8 mouse cellular contexts compared by ENCODE assay signal in the genomic region with DNA sequence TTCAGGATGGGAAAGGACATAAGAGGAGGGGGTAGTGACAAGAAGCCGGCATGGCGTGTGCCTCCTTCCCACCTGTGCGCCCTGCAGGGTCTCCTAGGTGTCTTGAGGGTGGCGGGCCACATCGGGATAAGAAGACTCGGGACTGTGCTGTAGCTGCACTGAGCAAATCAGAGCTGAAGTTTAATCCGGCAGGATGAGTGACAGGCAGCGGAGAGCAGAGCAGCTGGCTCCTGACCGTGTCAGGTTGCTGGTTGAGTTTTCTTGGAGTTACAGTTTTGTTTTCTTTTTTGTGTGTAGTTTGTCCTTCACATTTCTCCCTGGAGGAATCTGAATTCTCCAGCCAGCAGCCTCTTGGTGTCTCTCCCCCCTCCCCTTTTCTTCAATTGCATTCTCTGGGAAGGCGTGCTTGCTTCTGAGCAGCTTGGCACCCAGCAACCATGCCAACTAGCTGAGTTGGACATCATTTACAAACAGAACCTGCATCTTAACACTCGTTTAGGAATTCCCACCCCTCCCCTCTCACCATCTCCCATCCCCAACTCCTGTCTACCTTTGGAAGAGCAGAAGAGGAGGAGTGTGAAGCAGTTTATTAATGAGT. TPM values are rescaled to one million over a fixed set of nuclear protein-coding genes. Genes with fewer than 3 reads are reported as not detected.
DNase-seq lines count a peak whose midpoint lies in the region; ATAC-seq and TF ChIP-seq lines count a peak whose summit lies in the region.

No protein-coding gene starts in this region.

- DNase-seq in kidney, adult 2 months = no peak
- no peak for DNase-seq in kidney, adult 18-20 months
- peak; percentile 47 for DNase-seq in adipocyte (ENCODE audit: low spot score)
- DNase-seq in midbrain, embryonic 10.5 days (ENCODE audit: low spot score) = peak; percentile 39
- no peak for DNase-seq in frontal cortex, adult 2 months (ENCODE audit: extremely low spot score in 1 of 2, low spot score in 1 of 2)
- DNase-seq in left cerebral cortex, postnatal 4 days = no peak

- no peaks in the 10 kb centered on the region for H3K27me3 ChIP-seq in kidney, adult 2 months (replicated peaks; ENCODE audit: control insufficient read depth, insufficient read depth, low read length)
- no peaks in the 10 kb centered on the region for H3K27me3 ChIP-seq in forebrain, embryonic 15.5 days
- peaks cover 7% of the 10 kb centered on the region for H3K27me3 ChIP-seq in midbrain, embryonic 10.5 days (ENCODE audit: low read depth, poor library complexity, severe bottlenecking)

- no peaks in the 10 kb centered on the region for H3K9me3 ChIP-seq in forebrain, embryonic 15.5 days
- no peaks in the 10 kb centered on the region for H3K9me3 ChIP-seq in midbrain, embryonic 10.5 days (replicated peaks)

- intact Hi-C loops in left cerebral cortex, postnatal 4 days (cut with DNase I) = loop anchor here (5.0 kb wide), 1 partner anchor 59 kb away; no protein-coding TSS in a partner anchor

- TF ChIP-seq POLR2A in kidney, adult 2 months (IDR thresholded peaks at IDR 0.05; ENCODE audit: low read depth, low read length) = no peak

- peak overlapping the region; percentile 86 for H3K4me2 ChIP-seq in forebrain, embryonic 15.5 days (replicated peaks)

- ATAC-seq in forebrain, embryonic 15.5 days (replicated peaks) = no peak
- no peak for ATAC-seq in inflammation-experienced regulatory T-cells, adult 6 months

- H3K27ac ChIP-seq in kidney, adult 2 months (ENCODE audit: insufficient read depth, low read depth, low read length) = peak overlapping the region; percentile 92; the same call in 1 of the 2 replicates
- H3K27ac ChIP-seq in forebrain, embryonic 15.5 days (replicated peaks) = peak overlapping the region; percentile 100
- peak overlapping the region; percentile 98 for H3K27ac ChIP-seq in midbrain, embryonic 10.5 days (replicated peaks)

- peaks cover 56% of the 10 kb centered on the region for H3K4me1 ChIP-seq in kidney, adult 2 months (ENCODE audit: control insufficient read depth, insufficient read depth, low read length)
- peaks cover 66% of the 10 kb centered on the region for H3K4me1 ChIP-seq in forebrain, embryonic 15.5 days
- peaks cover 76% of the 10 kb centered on the region for H3K4me1 ChIP-seq in midbrain, embryonic 10.5 days

- 4% methylated on average over 11 of the region's 11 CpGs for WGBS in kidney, adult 2 months
- under 1% methylated on average over 11 of the region's 11 CpGs for WGBS in forebrain, embryonic 15.5 days
- 4% methylated on average over 11 of the region's 11 CpGs for WGBS in midbrain, embryonic 10.5 days

- peak overlapping the region; percentile 96 for H3K4me3 ChIP-seq in kidney, adult 2 months (ENCODE audit: insufficient read depth, low read depth, low read length)
- H3K4me3 ChIP-seq in forebrain, embryonic 15.5 days = peak overlapping the region; percentile 94
- H3K4me3 ChIP-seq in midbrain, embryonic 10.5 days = peak overlapping the region; percentile 99

- TF ChIP-seq CTCF in kidney, adult 2 months (conservative IDR thresholded peaks at IDR 0.05; ENCODE audit: insufficient read depth, insufficient read length, low read depth, low read length) = no peak

- H3K36me3 ChIP-seq in kidney, adult 2 months (ENCODE audit: control insufficient read depth, insufficient read depth, low read length) = no peaks in the 10 kb centered on the region
- H3K36me3 ChIP-seq in forebrain, embryonic 15.5 days = no peaks in the 10 kb centered on the region
- no peaks in the 10 kb centered on the region; the same call in none of the 2 replicates for H3K36me3 ChIP-seq in midbrain, embryonic 10.5 days

- peak overlapping the region; percentile 94 for H3K9ac ChIP-seq in forebrain, embryonic 15.5 days (replicated peaks)

RNA-seq across cellular contexts. Expression of gene Ctdsp2, which starts 2.5 kb away (rescaled TPM):
- 118 and 126 TPM in 2 replicates for polyA plus RNA-seq in kidney, adult 2 months (2012; rRNA removed)
- 26.0 and 26.9 TPM in 2 replicates for polyA plus RNA-seq in forebrain, embryonic 15.5 days (2015; fragmentation: Nextera tagmentation; extraction: Ambion mirVana)
- polyA plus RNA-seq in midbrain, embryonic 10.5 days (2016; fragmentation: Nextera tagmentation; extraction: Ambion mirVana) = 36.8 and 39.3 TPM in 2 replicates
- polyA plus RNA-seq in inflammation-experienced regulatory T-cells, adult 6 months (2017; shearing (Covaris generic)) = 10 to 100 TPM; 26.2 to 47.1 (median 38.5) TPM
- 78.3 and 79.7 TPM in 2 replicates for polyA plus RNA-seq in frontal cortex, adult 2 months (2012; rRNA removed)
- 10 to 100 TPM; 57.6 to 61.4 TPM for total RNA-seq in left cerebral cortex, postnatal 4 days (2021)

RNA-seq across cellular contexts. Expression of gene Avil, which starts 19.5 kb away (rescaled TPM):
- 0.14 and 0.19 TPM in 2 replicates for polyA plus RNA-seq in kidney, adult 2 months (2012; rRNA removed)
- polyA plus RNA-seq in forebrain, embryonic 15.5 days (2015; fragmentation: Nextera tagmentation; extraction: Ambion mirVana) = 0.26 and 0.45 TPM in 2 replicates
- polyA plus RNA-seq in midbrain, embryonic 10.5 days (2016; fragmentation: Nextera tagmentation; extraction: Ambion mirVana) = 0.36 and 2.2 TPM in 2 replicates
- under 1 TPM in 2 of 3 experiments, not detected in 1; 0.11 to 0.36 TPM for polyA plus RNA-seq in inflammation-experienced regulatory T-cells, adult 6 months (2017; shearing (Covaris generic))
- 0.14 and 0.25 TPM in 2 replicates for polyA plus RNA-seq in frontal cortex, adult 2 months (2012; rRNA removed)
- under 1 TPM; 0.12 to 0.16 TPM for total RNA-seq in left cerebral cortex, postnatal 4 days (2021)

RNA-seq across cellular contexts. Expression of gene Tsfm, which starts 49.6 kb away (rescaled TPM):
- polyA plus RNA-seq in kidney, adult 2 months (2012; rRNA removed) = 54.0 and 58.1 TPM in 2 replicates
- polyA plus RNA-seq in forebrain, embryonic 15.5 days (2015; fragmentation: Nextera tagmentation; extraction: Ambion mirVana) = 67.3 and 70.6 TPM in 2 replicates
- polyA plus RNA-seq in midbrain, embryonic 10.5 days (2016; fragmentation: Nextera tagmentation; extraction: Ambion mirVana) = 101 and 107 TPM in 2 replicates
- polyA plus RNA-seq in inflammation-experienced regulatory T-cells, adult 6 months (2017; shearing (Covaris generic)) = 10 to 100 TPM; 40.0 to 50.0 (median 48.3) TPM
- 31.8 and 35.2 TPM in 2 replicates for polyA plus RNA-seq in frontal cortex, adult 2 months (2012; rRNA removed)
- total RNA-seq in left cerebral cortex, postnatal 4 days (2021) = 10 to 100 TPM; 29.4 to 30.2 TPM

Comparison
In these comparisons a context has a peak if more than half of its experiments do, and no peak if none do; other contexts are left out.
1. DNase-seq: peak in adipocyte (single experiment) and midbrain, embryonic 10.5 days (single experiment); none in kidney, adult 2 months (single experiment), kidney, adult 18-20 months (single experiment), frontal cortex, adult 2 months (0 of 2) and left cerebral cortex, postnatal 4 days (single experiment).
2. Peak in every context shown above with its lines, with median percentiles within 50 percentile points of each other: H3K27ac ChIP-seq and H3K4me3 ChIP-seq.